17 mouse cellular contexts compared by ENCODE assay signal in the genomic region with DNA sequence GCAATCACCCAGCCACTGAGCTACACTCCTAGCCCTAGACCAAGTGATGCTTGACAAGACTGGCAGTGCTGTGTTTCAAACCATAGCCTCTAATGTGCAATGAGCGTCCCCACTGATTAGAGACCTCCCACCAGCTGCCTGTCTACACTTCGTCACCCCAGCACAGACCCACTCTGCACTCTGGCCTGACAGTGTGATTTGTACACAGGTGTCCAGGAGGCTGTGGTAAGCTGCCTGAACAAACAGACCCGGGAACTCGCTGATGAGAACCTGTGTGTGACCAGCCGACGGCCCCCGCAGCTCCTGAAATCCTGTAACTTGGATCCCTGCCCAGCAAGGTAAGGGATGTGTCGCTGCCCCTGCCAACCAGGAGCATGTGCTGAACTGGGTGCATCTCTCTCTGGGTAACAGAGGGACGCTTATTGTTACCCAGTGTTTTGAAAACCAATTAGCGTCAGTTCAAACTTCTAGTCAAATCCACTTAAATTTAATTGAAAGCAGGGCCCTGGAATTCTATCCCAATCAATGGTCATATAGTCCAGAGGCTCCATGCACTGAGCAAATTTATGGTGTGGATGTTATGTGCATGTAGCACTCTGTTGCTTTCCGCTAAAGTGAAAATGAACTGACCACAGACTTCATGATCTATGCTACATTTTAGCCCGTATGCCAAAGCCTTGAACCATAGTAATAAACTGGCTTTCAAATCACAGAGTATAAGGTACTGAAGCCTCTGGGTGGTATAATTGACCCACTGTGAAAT.
A peak's percentile ranks its signal among the peaks of the same experiment; 100 is the strongest.
DNase-seq lines count a peak whose midpoint lies in the region; ATAC-seq lines count a peak whose summit lies in the region.
"Had no signal": no experiment of that assay in that cellular context is flagged by ENCODE, and none has a peak within 500 bp of the region (broad histone marks: within the 10 kb centered on the region; RNA-seq: fewer than 3 reads in every experiment).

No protein-coding gene starts in this region.

- H3K9ac ChIP-seq in kidney, embryonic 15.5 days, result no peak overlapping the region
- no peak overlapping the region for H3K9ac ChIP-seq in embryonic facial prominence, embryonic 11.5 days (replicated peaks; ENCODE audit: low read length)
- H3K9ac ChIP-seq in limb, embryonic 13.5 days, result no peak overlapping the region
- H3K9ac ChIP-seq: hindbrain, embryonic 12.5 days had no signal

- H3K27ac ChIP-seq in kidney, embryonic 15.5 days, result no peak overlapping the region
- no peak overlapping the region for H3K27ac ChIP-seq in embryonic facial prominence, embryonic 11.5 days (replicated peaks; ENCODE audit: low read depth, low read length)
- peak overlapping the region; percentile 44; the same call in 1 of the 2 replicates for H3K27ac ChIP-seq in limb, embryonic 13.5 days
- H3K27ac ChIP-seq: hindbrain, embryonic 12.5 days; macrophage; stomach, postnatal 0 days had no signal

- ATAC-seq in kidney, embryonic 15.5 days (replicated peaks; ENCODE audit: low FRiP score), result peak; percentile 83
- peak; percentile 59 for ATAC-seq in embryonic facial prominence, embryonic 11.5 days (replicated peaks; ENCODE audit: insufficient number of reproducible peaks, low FRiP score, low TSS enrichment, low read depth)
- ATAC-seq in limb, embryonic 13.5 days (ENCODE audit: low FRiP score, low read depth), result peak; percentile 64; the same call in 1 of the 2 replicates
- ATAC-seq: intestine, embryonic 16.5 days had no signal

- H3K27me3 ChIP-seq in kidney, embryonic 15.5 days, result no peaks in the 10 kb centered on the region
- H3K27me3 ChIP-seq in embryonic facial prominence, embryonic 11.5 days (ENCODE audit: control insufficient read depth, insufficient read depth, low read length), result no peaks in the 10 kb centered on the region
- no peaks in the 10 kb centered on the region for H3K27me3 ChIP-seq in limb, embryonic 13.5 days
- H3K27me3 ChIP-seq: hindbrain, embryonic 12.5 days had no signal

- peak; percentile 17 to 46 for DNase-seq in cerebellum, postnatal 25 days
- DNase-seq in cerebellum, adult 8-10 months, result no peak
- no peak for DNase-seq in kidney, adult 18-20 months
- peak; percentile 58 for DNase-seq in embryonic facial prominence, embryonic 11.5 days (ENCODE audit: low spot score)
- no peak for DNase-seq in ovary, postnatal 14 days (ENCODE audit: low spot score)
- DNase-seq in right cerebral cortex, adult 18-20 months, result no peak
- DNase-seq: adrenal gland, postnatal 10 days; gastrocnemius, postnatal 10 days; lung, adult 18-20 months; midbrain, embryonic 14.5 days; thymus, postnatal 25 days had no signal

- WGBS in kidney, embryonic 15.5 days, result 53% methylated on average over 12 of the region's 12 CpGs
- 38% methylated on average over 12 of the region's 12 CpGs for WGBS in embryonic facial prominence, embryonic 11.5 days
- WGBS in limb, embryonic 13.5 days, result 16% methylated on average over 12 of the region's 12 CpGs

- no peak overlapping the region for H3K4me3 ChIP-seq in kidney, embryonic 15.5 days (replicated peaks)
- no peak overlapping the region for H3K4me3 ChIP-seq in embryonic facial prominence, embryonic 11.5 days (ENCODE audit: low read depth, low read length)
- no peak overlapping the region for H3K4me3 ChIP-seq in limb, embryonic 13.5 days
- H3K4me3 ChIP-seq: hindbrain, embryonic 12.5 days had no signal

- no peaks in the 10 kb centered on the region for H3K9me3 ChIP-seq in kidney, embryonic 15.5 days (replicated peaks)
- no peaks in the 10 kb centered on the region for H3K9me3 ChIP-seq in embryonic facial prominence, embryonic 11.5 days (replicated peaks; ENCODE audit: control insufficient read depth, low read length)
- H3K9me3 ChIP-seq in limb, embryonic 13.5 days, result no peaks in the 10 kb centered on the region
- H3K9me3 ChIP-seq: hindbrain, embryonic 12.5 days had no signal

- no peak overlapping the region for H3K4me2 ChIP-seq in kidney, embryonic 15.5 days
- H3K4me2 ChIP-seq in embryonic facial prominence, embryonic 11.5 days (ENCODE audit: low read depth, low read length), result no peak overlapping the region
- no peak overlapping the region for H3K4me2 ChIP-seq in limb, embryonic 13.5 days (replicated peaks)
- H3K4me2 ChIP-seq: hindbrain, embryonic 12.5 days had no signal

- H3K4me1 ChIP-seq in kidney, embryonic 15.5 days, result peaks cover 6% of the 10 kb centered on the region; the same call in 1 of the 2 replicates
- H3K4me1 ChIP-seq in embryonic facial prominence, embryonic 11.5 days (ENCODE audit: control insufficient read depth, insufficient read depth, low read length), result no peaks in the 10 kb centered on the region
- H3K4me1 ChIP-seq in limb, embryonic 13.5 days, result peaks cover 26% of the 10 kb centered on the region

- H3K36me3 ChIP-seq in kidney, embryonic 15.5 days, result no peaks in the 10 kb centered on the region
- no peaks in the 10 kb centered on the region for H3K36me3 ChIP-seq in embryonic facial prominence, embryonic 11.5 days (replicated peaks; ENCODE audit: control insufficient read depth, insufficient read depth, low read depth, low read length)
- peaks cover 5% of the 10 kb centered on the region; the same call in 1 of the 2 replicates for H3K36me3 ChIP-seq in limb, embryonic 13.5 days
- H3K36me3 ChIP-seq: hindbrain, embryonic 12.5 days had no signal

Comparison
In these comparisons a context has a peak if more than half of its experiments do, and no peak if none do; other contexts are left out.
1. DNase-seq: peak in cerebellum, postnatal 25 days (2 of 2) and embryonic facial prominence, embryonic 11.5 days (single experiment); none in cerebellum, adult 8-10 months (single experiment), kidney, adult 18-20 months (single experiment), ovary, postnatal 14 days (single experiment) and right cerebral cortex, adult 18-20 months (single experiment).
2. Peak in every context shown above with its lines, with median percentiles within 50 percentile points of each other: ATAC-seq.